Mouse (Mus musculus) embryonic fibroblast, embryonic 13.5 days (primary cell): ENCODE data around the gene Tmeff2.

Experiments
- CTCF ChIP-seq: IDR thresholded peaks from 2 replicates; pipeline ENCODE4 v1.5.1; 2011; ENCODE audit warnings: mild to moderate bottlenecking, control low read depth, low read length, moderate library complexity, borderline replicate concordance; ENCODE audit not compliant: insufficient read depth
- POLR2A ChIP-seq: IDR thresholded peaks from 2 replicates; pipeline ENCODE4 v1.6.1; 2011; ENCODE audit warnings: low read depth, mild to moderate bottlenecking, control low read depth, low read length, moderate library complexity

DNA sequence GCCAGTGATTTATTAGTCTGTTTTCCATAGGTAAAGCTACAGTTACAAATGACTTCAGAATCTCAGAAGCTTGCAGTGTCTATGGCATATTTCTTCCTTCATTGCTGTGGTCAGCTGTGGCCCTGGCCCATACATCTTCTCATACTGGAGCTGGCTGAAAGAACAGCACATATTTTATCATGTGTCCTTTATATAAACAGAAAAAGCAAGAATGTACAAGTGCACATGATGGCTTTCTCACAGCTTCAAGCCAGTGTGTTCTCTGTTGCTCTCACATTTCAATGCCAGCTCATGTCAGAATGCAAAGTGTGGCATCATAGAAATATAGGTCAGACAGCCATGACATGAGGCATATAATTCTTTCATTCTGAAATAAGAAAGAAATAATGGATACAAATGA lies 164.1 kb downstream of the Tmeff2 start:
- no peak for TF ChIP-seq POLR2A
- no peak for TF ChIP-seq CTCF
